21 mouse cellular contexts compared by ENCODE assay signal in genomic region chrX:8164471-8164870, GRCm38 (mm10). TPM values are rescaled to one million over a fixed set of nuclear protein-coding genes. Genes with fewer than 3 reads are reported as not detected.
A peak's percentile ranks its signal among the peaks of the same experiment; 100 is the strongest.
DNase-seq lines count a peak whose midpoint lies in the region; ATAC-seq and TF ChIP-seq lines count a peak whose summit lies in the region.
"Had no signal": no experiment of that assay in that cellular context is flagged by ENCODE, and none has a peak within 500 bp of the region (broad histone marks: within the 10 kb centered on the region; RNA-seq: fewer than 3 reads in every experiment).

No protein-coding gene starts in this region.

- H3K36me3 ChIP-seq in lung, postnatal 0 days (ENCODE audit: insufficient read depth, low read length), result no peaks in the 10 kb centered on the region
- H3K36me3 ChIP-seq: forebrain, embryonic 12.5 days; intestine, embryonic 15.5 days had no signal

- no peak overlapping the region for H3K9ac ChIP-seq in lung, postnatal 0 days (replicated peaks; ENCODE audit: low read depth)
- H3K9ac ChIP-seq: embryonic facial prominence, embryonic 13.5 days; forebrain, embryonic 12.5 days; hindbrain, embryonic 14.5 days; intestine, embryonic 15.5 days had no signal

- H3K4me3 ChIP-seq in lung, postnatal 0 days (ENCODE audit: low read depth, low read length), result no peak overlapping the region
- H3K4me3 ChIP-seq: embryonic facial prominence, embryonic 13.5 days; forebrain, embryonic 12.5 days; heart, embryonic 10.5 days; hindbrain, embryonic 10.5 days; intestine, embryonic 15.5 days had no signal

- no peak overlapping the region for H3K27ac ChIP-seq in lung, postnatal 0 days (ENCODE audit: low read length)
- H3K27ac ChIP-seq: embryonic facial prominence, embryonic 13.5 days; forebrain, embryonic 12.5 days; heart, embryonic 10.5 days; hindbrain, embryonic 10.5 days; hindbrain, embryonic 14.5 days; intestine, embryonic 15.5 days had no signal

- 88% methylated on average over 4 of the region's 4 CpGs for WGBS in lung, postnatal 0 days

- no peak overlapping the region for H3K4me2 ChIP-seq in lung, postnatal 0 days (replicated peaks; ENCODE audit: low read depth, low read length)
- H3K4me2 ChIP-seq: embryonic facial prominence, embryonic 13.5 days; forebrain, embryonic 12.5 days; hindbrain, embryonic 14.5 days; intestine, embryonic 15.5 days had no signal

- H3K9me3 ChIP-seq in lung, postnatal 0 days (ENCODE audit: low read length), result no peaks in the 10 kb centered on the region
- H3K9me3 ChIP-seq: embryonic facial prominence, embryonic 13.5 days; forebrain, embryonic 12.5 days; heart, embryonic 10.5 days; hindbrain, embryonic 10.5 days; intestine, embryonic 15.5 days had no signal

- intact Hi-C loops in heart, postnatal 25 days (cut with DNase I), result no loop called here

- H3K4me1 ChIP-seq in lung, postnatal 0 days (ENCODE audit: insufficient read depth, low read depth, low read length), result no peaks in the 10 kb centered on the region
- H3K4me1 ChIP-seq: embryonic facial prominence, embryonic 13.5 days; forebrain, embryonic 12.5 days; heart, embryonic 10.5 days; hindbrain, embryonic 10.5 days; intestine, embryonic 15.5 days had no signal

- no peak for TF ChIP-seq CTCF in lung, postnatal 0 days (IDR thresholded peaks at IDR 0.05)

- DNase-seq in cerebellum, postnatal 10 days, result no peak
- DNase-seq in ovary, adult 18-20 months (ENCODE audit: low spot score), result peak; percentile 6
- DNase-seq in ovary, postnatal 36 days (ENCODE audit: low spot score), result no peak
- peak; percentile 45 to 55 for DNase-seq in cerebellum, postnatal 25 days
- no peak for DNase-seq in heart, postnatal 25 days (ENCODE audit: low spot score)
- DNase-seq in lung, postnatal 0 days (ENCODE audit: low spot score), result no peak
- DNase-seq: adrenal gland, postnatal 14 days; B cell, adult 2 months; gastrocnemius, postnatal 10 days; heart, adult 18-20 months; heart, postnatal 10 days; kidney, adult 18-20 months had no signal

- peak; percentile 15; the same call in 1 of the 2 replicates for ATAC-seq in cerebellum, adult (ENCODE audit: insufficient number of reproducible peaks, low FRiP score, low TSS enrichment)
- ATAC-seq in lung, postnatal 0 days, result no peak
- ATAC-seq: CD4-positive, CD25-positive, alpha-beta regulatory T cell, adult 4 months; forebrain, embryonic 16.5 days; intestine, embryonic 15.5 days had no signal

- no peak for TF ChIP-seq EP300 in lung, postnatal 0 days (IDR thresholded peaks at IDR 0.05)

- H3K27me3 ChIP-seq in lung, postnatal 0 days (replicated peaks; ENCODE audit: insufficient read depth, low read length), result no peaks in the 10 kb centered on the region
- H3K27me3 ChIP-seq: embryonic facial prominence, embryonic 13.5 days; forebrain, embryonic 12.5 days; intestine, embryonic 15.5 days had no signal

RNA-seq across cellular contexts. Expression of gene Tbc1d25, which starts 11.5 kb away (rescaled TPM):
- total RNA-seq in heart, postnatal 25 days (2021), result 1 to 10 TPM; 4.2 to 4.3 TPM
- 7.8 and 9.1 TPM in 2 replicates for polyA plus RNA-seq in lung, postnatal 0 days (2015; fragmentation: Nextera tagmentation; extraction: Ambion mirVana)

RNA-seq across cellular contexts. Expression of gene Rbm3, which starts 18.8 kb away (rescaled TPM):
- 10 to 100 TPM; 58.8 to 85.0 TPM for total RNA-seq in heart, postnatal 25 days (2021)
- 373 and 463 TPM in 2 replicates for polyA plus RNA-seq in lung, postnatal 0 days (2015; fragmentation: Nextera tagmentation; extraction: Ambion mirVana)

RNA-seq across cellular contexts. Expression of gene Ebp, which starts 28.8 kb away (rescaled TPM):
- 10 to 100 TPM; 19.6 to 22.6 TPM for total RNA-seq in heart, postnatal 25 days (2021)
- 51.0 and 58.1 TPM in 2 replicates for polyA plus RNA-seq in lung, postnatal 0 days (2015; fragmentation: Nextera tagmentation; extraction: Ambion mirVana)

RNA-seq across cellular contexts. Expression of gene Wdr13, which starts 31.8 kb away (rescaled TPM):
- total RNA-seq in heart, postnatal 25 days (2021), result 10 to 100 TPM; 43.6 to 46.6 TPM
- polyA plus RNA-seq in lung, postnatal 0 days (2015; fragmentation: Nextera tagmentation; extraction: Ambion mirVana), result 18.4 and 18.9 TPM in 2 replicates

RNA-seq across cellular contexts. Expression of gene Porcn, which starts 41.9 kb away (rescaled TPM):
- total RNA-seq in heart, postnatal 25 days (2021), result 1 to 10 TPM; 1.9 to 2.6 TPM
- polyA plus RNA-seq in lung, postnatal 0 days (2015; fragmentation: Nextera tagmentation; extraction: Ambion mirVana), result 20.3 and 22.3 TPM in 2 replicates

Comparison
In these comparisons a context has a peak if more than half of its experiments do, and no peak if none do; other contexts are left out.
1. DNase-seq: peak in ovary, adult 18-20 months (single experiment) and cerebellum, postnatal 25 days (2 of 2); none in cerebellum, postnatal 10 days (0 of 2), ovary, postnatal 36 days (single experiment), heart, postnatal 25 days (single experiment) and lung, postnatal 0 days (single experiment).